Mouse (Mus musculus) liver, embryonic 14.5 days (tissue): ENCODE data around the gene Ftsj3.

Experiments
- CTCF ChIP-seq: IDR thresholded peaks from 2 replicates; pipeline ENCODE4 v1.5.1; 2016; ENCODE audit warnings: antibody characterized with exemption, low read depth, control low read depth
- EP300 ChIP-seq: IDR thresholded peaks from 2 replicates; pipeline ENCODE4 v1.6.1; 2016; ENCODE audit warnings: antibody characterized with exemption, low read depth

- TF ChIP-seq CTCF: no peak
- TF ChIP-seq EP300: no peak
Observed at GRCm38 (mm10) chr11:106249326-106249725, 6.6 kb downstream of the Ftsj3 start.
